Mouse (Mus musculus) lung, adult 2 months (tissue): ENCODE results near the gene Epop. TPM values are rescaled to one million over a fixed set of nuclear protein-coding genes. Genes with fewer than 3 reads are reported as not detected.
A peak's percentile ranks its signal among the peaks of the same experiment; 100 is the strongest.

Source experiments
- DNase-seq: peaks from one replicate; pipeline ENCODE4 v3.0.0; 2022
- H3K4me1 ChIP-seq: fragments of 200-500 bp; 2 replicates; pipeline ENCODE4 v1.6.1; 2011; ENCODE audit warnings: low read length; ENCODE audit not compliant: control insufficient read depth, insufficient read depth
- H3K4me3 ChIP-seq: fragments of 200-500 bp; replicated peaks from 2 replicates; pipeline ENCODE3; 2011; ENCODE audit warnings: low read depth, mild to moderate bottlenecking, control low read depth, low read length; ENCODE audit errors: extremely low read depth
- CTCF ChIP-seq: fragments of 200-500 bp; IDR thresholded peaks from 2 replicates; pipeline ENCODE4 v1.5.1; 2011; ENCODE audit warnings: mild to moderate bottlenecking, low read length, control low read depth; ENCODE audit not compliant: insufficient read depth
- POLR2A ChIP-seq: fragments of 200-500 bp; IDR thresholded peaks from 2 replicates; pipeline ENCODE4 v1.6.1; 2011; ENCODE audit warnings: low read depth, mild to moderate bottlenecking, control low read depth, low read length, borderline replicate concordance; ENCODE audit errors: extremely low read depth
- WGBS: fragments of 180-500 bp; shearing (Covaris S2); methylation state at CpG from one replicate; pipeline ENCODE4 v1.1.7; 2018; 5-methylcytosine and 5-hydroxymethylcytosine counted together
- polyA plus RNA-seq: library from polyadenylated mRNA; depleted of rRNA; stranded (reverse); fragments of >200 nt; gene quantifications from 2 replicates; pipeline ENCODE4 v1.2.3, GENCODE M21; 2012

The Epop gene
- polyA plus RNA-seq, 1 experiment: 6.4 TPM

GRCm38 (mm10) chr11:97618368-97618767 lies 11.1 kb downstream of the Epop start:
- 62% methylated on average over 11 of the region's 11 CpGs for WGBS
- Histone ChIP-seq H3K4me3 (no peak overlapping the region), H3K4me1 (no peaks in the 10 kb centered on the region)
- TF ChIP-seq CTCF: no peak
- TF ChIP-seq POLR2A: no peak
- no peak for DNase-seq

GRCm38 (mm10) chr11:97615276-97615675 lies 14.2 kb downstream of the Epop start:
- Histone ChIP-seq H3K4me3 (no peak overlapping the region), H3K4me1 (no peaks in the 10 kb centered on the region)
- no peak for DNase-seq
- no peak for TF ChIP-seq CTCF
- no peak for TF ChIP-seq POLR2A
- WGBS: 89% methylated on average over 4 of the region's 4 CpGs

- H3K4me3 ChIP-seq: no peak overlapping the region
- no peaks in the 10 kb centered on the region for H3K4me1 ChIP-seq
- 30% methylated on average over 8 of the region's 8 CpGs for WGBS
- TF ChIP-seq POLR2A (no peak), CTCF (no peak)
- no peak for DNase-seq
Measured at GRCm38 (mm10) chr11:97611076-97611475, 18.4 kb downstream of the Epop start.

GRCm38 (mm10) chr11:97609743-97610142 lies 19.8 kb downstream of the Epop start:
- WGBS: 71% methylated on average over 13 of the region's 13 CpGs
- no peaks in the 10 kb centered on the region for H3K4me1 ChIP-seq
- DNase-seq: no peak
- no peak overlapping the region for H3K4me3 ChIP-seq
- TF ChIP-seq CTCF (no peak), POLR2A (no peak)

GRCm38 (mm10) chr11:97608933-97609332 lies 20.6 kb downstream of the Epop start:
- TF ChIP-seq CTCF (no peak), POLR2A (no peak)
- DNase-seq: no peak
- 69% methylated on average over 4 of the region's 4 CpGs for WGBS
- H3K4me3 ChIP-seq: no peak overlapping the region
- H3K4me1 ChIP-seq: no peaks in the 10 kb centered on the region

- H3K4me3 ChIP-seq: no peak overlapping the region
- no peak for DNase-seq
- TF ChIP-seq CTCF (no peak), POLR2A (no peak)
- WGBS: 92% methylated on average over 8 of the region's 8 CpGs
- no peaks in the 10 kb centered on the region for H3K4me1 ChIP-seq
Measured at GRCm38 (mm10) chr11:97607056-97607725, 22.3 kb downstream of the Epop start.

GRCm38 (mm10) chr11:97603891-97604290 lies 25.6 kb downstream of the Epop start:
- Histone ChIP-seq H3K4me3 (no peak overlapping the region), H3K4me1 (no peaks in the 10 kb centered on the region)
- TF ChIP-seq CTCF: no peak
- TF ChIP-seq POLR2A: no peak
- peak; percentile 58 for DNase-seq
- WGBS: 18% methylated on average over 10 of the region's 10 CpGs

GRCm38 (mm10) chr11:97602223-97602622 lies 27.3 kb downstream of the Epop start:
- Histone ChIP-seq H3K4me3 (no peak overlapping the region), H3K4me1 (no peaks in the 10 kb centered on the region)
- 27% methylated on average over 6 of the region's 6 CpGs for WGBS
- TF ChIP-seq POLR2A: no peak
- no peak for TF ChIP-seq CTCF
- DNase-seq: no peak

- 78% methylated on average over 8 of the region's 8 CpGs for WGBS
- DNase-seq: no peak
- TF ChIP-seq CTCF: no peak
- TF ChIP-seq POLR2A: no peak
- no peak overlapping the region for H3K4me3 ChIP-seq
- H3K4me1 ChIP-seq: peaks cover 3% of the 10 kb centered on the region; the same call in 1 of the 2 replicates
Measured at GRCm38 (mm10) chr11:97599104-97599503, 30.4 kb downstream of the Epop start.

GRCm38 (mm10) chr11:97597945-97598691 lies 31.4 kb downstream of the Epop start:
- WGBS: 75% methylated on average over 10 of the region's 10 CpGs
- Histone ChIP-seq H3K4me1 (peaks cover 3% of the 10 kb centered on the region; the same call in 1 of the 2 replicates), H3K4me3 (no peak overlapping the region)
- no peak for DNase-seq
- no peak for TF ChIP-seq CTCF
- TF ChIP-seq POLR2A: no peak
